Mouse (Mus musculus) midbrain, embryonic 11.5 days (tissue): ENCODE measurements around the gene Olfr198. TPM values are rescaled to one million over a fixed set of nuclear protein-coding genes. Genes with fewer than 3 reads are reported as not detected.
"Not testable (repeated sequence)": the region's sequence is repeated elsewhere in the genome, so short reads cannot be mapped to it uniquely, and the experiment has no call there.

Source experiments
- ATAC-seq: fragments of 200-750 bp; cut with Nextera tagmentation; 2 replicates; pipeline ENCODE4 v1.8.0; 2017; ENCODE audit warnings: moderate TSS enrichment, moderate library complexity; ENCODE audit not compliant: low FRiP score
- DNase-seq: peaks from one replicate; pipeline ENCODE4 v3.0.0; 2015; ENCODE audit warnings: low spot score; ENCODE audit errors: missing footprints
- H3K27ac ChIP-seq: fragments of 300-500 bp; sonication (generic); 2 replicates; pipeline ENCODE4 v1.5.1; 2014; ENCODE audit warnings: low read depth, low read length
- H3K27me3 ChIP-seq: fragments of 300-500 bp; sonication (generic); 2 replicates; pipeline ENCODE4 v1.6.1; 2014; ENCODE audit warnings: mild to moderate bottlenecking, low read length, moderate library complexity, mixed read lengths; ENCODE audit not compliant: control insufficient read depth, insufficient read depth
- H3K36me3 ChIP-seq: fragments of 300-500 bp; sonication (generic); 2 replicates; pipeline ENCODE4 v1.6.1; 2014; ENCODE audit warnings: mild to moderate bottlenecking, low read length, moderate library complexity, mixed read lengths; ENCODE audit not compliant: control insufficient read depth, insufficient read depth
- H3K4me1 ChIP-seq: fragments of 300-500 bp; sonication (generic); 2 replicates; pipeline ENCODE4 v1.6.1; 2014; ENCODE audit warnings: low read length; ENCODE audit not compliant: control insufficient read depth, insufficient read depth
- H3K4me2 ChIP-seq: fragments of 300-500 bp; sonication (generic); 2 replicates; pipeline ENCODE4 v1.6.1; 2014; ENCODE audit warnings: mild to moderate bottlenecking, moderate library complexity
- H3K4me3 ChIP-seq: fragments of 300-500 bp; sonication (generic); 2 replicates; pipeline ENCODE4 v1.5.1; 2014; ENCODE audit warnings: low read depth, low read length
- H3K9ac ChIP-seq: fragments of 300-500 bp; sonication (generic); 2 replicates; pipeline ENCODE4 v1.6.1; 2014; ENCODE audit warnings: low read length
- H3K9me3 ChIP-seq: fragments of 300-500 bp; sonication (generic); 2 replicates; pipeline ENCODE4 v1.6.1; 2016; ENCODE audit warnings: low read length; ENCODE audit not compliant: control insufficient read depth
- whole genome bisulfite sequencing: fragments of 180-500 bp; shearing (Covaris S2); extraction: QIAGEN DNeasy Blood & Tissue Kit; methylation state at CpG from one replicate; pipeline ENCODE4 v1.1.7; 2014; 5-methylcytosine and 5-hydroxymethylcytosine counted together
- polyA plus RNA-seq: library from polyadenylated mRNA; unstranded; fragments of >200 nt; fragmentation: Nextera tagmentation; extraction: Ambion mirVana; gene quantifications from 2 replicates; pipeline ENCODE4 v1.2.1, GENCODE M21; 2014

Gene Olfr198
- polyA plus RNA-seq = not detected in 2 replicates

GRCm38 (mm10) chr16:59203433-59203832 is at the start of gene Olfr198:
Olfr198 (minus strand) TSS chr16:59203533.
- H3K4me2 ChIP-seq, H3K9me3 ChIP-seq, H3K4me3 ChIP-seq, DNase-seq, H3K9ac ChIP-seq, H3K36me3 ChIP-seq, H3K4me1 ChIP-seq, ATAC-seq, H3K27ac ChIP-seq, H3K27me3 ChIP-seq: not testable (repeated sequence)
- 69% methylated on average over 1 of the region's 1 CpGs for WGBS

- Histone ChIP-seq H3K4me2 (no peak overlapping the region), H3K36me3 (no peaks in the 10 kb centered on the region), H3K4me1 (no peaks in the 10 kb centered on the region), H3K9me3 (no peaks in the 10 kb centered on the region), H3K27ac (no peak overlapping the region), H3K9ac (no peak overlapping the region), H3K4me3 (no peak overlapping the region), H3K27me3 (no peaks in the 10 kb centered on the region)
- 87% methylated on average over 17 of the region's 17 CpGs for WGBS
- no peak for ATAC-seq
- no peak for DNase-seq
Measured at GRCm38 (mm10) chr16:59249684-59250083, 46.4 kb upstream of the Olfr198 start.

GRCm38 (mm10) chr16:59219667-59220066 is 16.3 kb upstream of the Olfr198 start, which contains the start of gene Olfr199:
Olfr199 (minus strand) TSS chr16:59219767.
- not testable (repeated sequence) for H3K9ac ChIP-seq, H3K9me3 ChIP-seq, H3K4me1 ChIP-seq, H3K4me3 ChIP-seq, H3K36me3 ChIP-seq, ATAC-seq, H3K4me2 ChIP-seq, H3K27me3 ChIP-seq, DNase-seq, H3K27ac ChIP-seq
- WGBS = 84% methylated on average over 1 of the region's 1 CpGs

- not testable (repeated sequence) for H3K9ac ChIP-seq, H3K27ac ChIP-seq, H3K4me3 ChIP-seq, DNase-seq, H3K27me3 ChIP-seq, H3K4me1 ChIP-seq, ATAC-seq, H3K36me3 ChIP-seq, H3K9me3 ChIP-seq, H3K4me2 ChIP-seq
- WGBS = 86% methylated on average over 3 of the region's 3 CpGs
Measured at GRCm38 (mm10) chr16:59217861-59218260, 14.5 kb upstream of the Olfr198 start.

GRCm38 (mm10) chr16:59170354-59170753 is 33.0 kb downstream of the Olfr198 start, which contains the start of gene Olfr196:
Olfr196 (minus strand) TSS chr16:59170454.
- H3K27ac ChIP-seq = no peak within 1 kb of the TSS
- H3K9ac ChIP-seq = no peak within 1 kb of the TSS
- no peak within 1 kb of the TSS for H3K4me2 ChIP-seq
- H3K36me3 ChIP-seq = no peaks in the 10 kb centered on the region
- no peaks in the 10 kb centered on the region for H3K27me3 ChIP-seq
- no peaks in the 10 kb centered on the region for H3K9me3 ChIP-seq
- DNase-seq (no peak), ATAC-seq (no peak)
- no peak within 1 kb of the TSS for H3K4me3 ChIP-seq
- WGBS = 76% methylated on average over 3 of the region's 3 CpGs
- H3K4me1 ChIP-seq = no peaks in the 10 kb centered on the region

- Histone ChIP-seq H3K27me3 (no peaks in the 10 kb centered on the region), H3K9me3 (no peaks in the 10 kb centered on the region), H3K36me3 (no peaks in the 10 kb centered on the region), H3K4me1 (no peaks in the 10 kb centered on the region), H3K4me3 (no peak overlapping the region), H3K4me2 (no peak overlapping the region), H3K27ac (no peak overlapping the region), H3K9ac (no peak overlapping the region)
- no peak for ATAC-seq
- WGBS = 87% methylated on average over 2 of the region's 2 CpGs
- DNase-seq = no peak
Measured at GRCm38 (mm10) chr16:59151996-59152395, 51.3 kb downstream of the Olfr198 start.

Other genes starting within 250 kb of the Olfr198 start
- gene Olfr183, start 208.2 kb downstream of the Olfr198 start, polyA plus RNA-seq = not detected in 2 replicates
- gene Olfr186, start 173.2 kb downstream of the Olfr198 start, polyA plus RNA-seq = not detected in 2 replicates
- gene Olfr187, start 163.8 kb downstream of the Olfr198 start, polyA plus RNA-seq = not detected in 2 replicates
- not detected in 2 replicates for gene Olfr190, start 125.5 kb downstream of the Olfr198 start, polyA plus RNA-seq
- gene Olfr191, start 113.7 kb downstream of the Olfr198 start, polyA plus RNA-seq = not detected in 2 replicates
- not detected in 2 replicates for gene Olfr193, start 91.7 kb downstream of the Olfr198 start, polyA plus RNA-seq
- gene Olfr194, start 82.5 kb downstream of the Olfr198 start, polyA plus RNA-seq = not detected in 2 replicates
- gene Olfr195, start 56.5 kb downstream of the Olfr198 start, polyA plus RNA-seq = not detected in 2 replicates
- gene Olfr196, start 33.1 kb downstream of the Olfr198 start, polyA plus RNA-seq = not detected in 2 replicates
- gene Olfr199, start 16.2 kb upstream of the Olfr198 start, polyA plus RNA-seq = not detected in 2 replicates
- not detected in 2 replicates for gene Olfr201, start 69.1 kb upstream of the Olfr198 start, polyA plus RNA-seq
- gene Olfr202, start 83.3 kb upstream of the Olfr198 start, polyA plus RNA-seq = not detected in 2 replicates
- not detected in 2 replicates for gene Olfr203, start 95.3 kb upstream of the Olfr198 start, polyA plus RNA-seq
- gene Olfr204, start 114.7 kb upstream of the Olfr198 start, polyA plus RNA-seq = not detected in 2 replicates
- gene Olfr205, start 127.6 kb upstream of the Olfr198 start, polyA plus RNA-seq = not detected in 2 replicates
- gene Olfr206, start 145.7 kb upstream of the Olfr198 start, polyA plus RNA-seq = not detected in 2 replicates
- not detected in 2 replicates for gene Olfr209, start 160.5 kb upstream of the Olfr198 start, polyA plus RNA-seq
- gene Gabrr3, start 203.8 kb upstream of the Olfr198 start, polyA plus RNA-seq = 0.08 and 0.33 TPM in 2 replicates